Mouse (Mus musculus) neural tube, embryonic 11.5 days (tissue): ENCODE data around the gene Myl7. TPM values are rescaled to one million over a fixed set of nuclear protein-coding genes. Genes with fewer than 3 reads are reported as not detected.

ENCODE experiments used
- polyA plus RNA-seq: library from polyadenylated mRNA; unstranded; fragments of >200 nt; fragmentation: Nextera tagmentation; extraction: Ambion mirVana; gene quantifications from 2 replicates; pipeline ENCODE4 v1.2.1, GENCODE M21; 2014

Gene Myl7
- polyA plus RNA-seq, 1 experiment from 2014 or later = 16.9 TPM

Other genes with a start within 250 kb of the Myl7 start
- 146 and 159 TPM in 2 replicates for gene Mrps24, start 183.1 kb downstream of the Myl7 start, polyA plus RNA-seq
- gene Urgcp, start 136.4 kb downstream of the Myl7 start, polyA plus RNA-seq = 14.4 and 16.5 TPM in 2 replicates
- 149 and 156 TPM in 2 replicates for gene Dbnl, start 110.3 kb downstream of the Myl7 start, polyA plus RNA-seq
- 17.4 and 20.5 TPM in 2 replicates for gene Pgam2, start 95.0 kb downstream of the Myl7 start, polyA plus RNA-seq
- gene Polm, start 60.8 kb downstream of the Myl7 start, polyA plus RNA-seq = 5.0 and 6.2 TPM in 2 replicates
- 8.9 and 9.7 TPM in 2 replicates for gene Aebp1, start 36.8 kb downstream of the Myl7 start, polyA plus RNA-seq
- 92.5 and 102 TPM in 2 replicates for gene Pold2, start 20.5 kb downstream of the Myl7 start, polyA plus RNA-seq
- gene Gck, start 51.3 kb upstream of the Myl7 start, polyA plus RNA-seq = 0.88 and 1.4 TPM in 2 replicates
- gene Ykt6, start 56.9 kb upstream of the Myl7 start, polyA plus RNA-seq = 32.3 and 32.6 TPM in 2 replicates
- gene Camk2b, start 167.6 kb upstream of the Myl7 start, polyA plus RNA-seq = 5.9 and 6.5 TPM in 2 replicates